Mouse (Mus musculus): ENCODE data around the gene Pdzd9.

Pdzd9 gene

DNA sequence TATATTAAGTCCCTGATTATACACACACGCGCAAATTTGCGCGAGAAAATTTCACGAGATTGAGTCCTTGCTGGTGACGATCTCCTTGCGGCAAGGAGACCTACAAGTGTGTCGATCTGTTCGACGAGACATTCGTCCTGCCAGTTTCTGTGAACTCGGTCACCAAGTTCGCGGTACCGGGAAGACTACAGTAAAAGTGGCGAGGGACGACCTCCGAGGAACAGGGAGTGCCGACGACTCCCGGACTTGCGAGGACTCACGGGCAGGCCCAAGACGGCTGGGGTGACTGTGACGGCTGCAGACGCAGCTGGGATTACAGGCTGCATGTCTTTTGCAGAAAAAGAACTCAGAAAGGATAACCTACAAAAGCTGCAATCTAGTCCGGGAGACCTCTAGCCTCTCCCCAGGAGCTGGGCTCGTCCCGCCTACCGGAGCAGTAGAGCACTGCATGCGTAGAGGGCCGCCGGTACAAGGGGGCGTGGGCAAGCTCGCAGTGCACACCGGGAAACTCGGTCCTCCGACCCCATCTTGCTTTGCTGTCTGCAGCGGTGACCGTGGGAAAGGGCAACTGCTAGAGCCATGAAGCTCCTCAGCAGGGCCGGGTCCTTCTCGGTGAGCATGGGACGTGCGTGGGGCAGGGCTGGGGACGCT lies 35.3 kb downstream of the Pdzd9 start, which contains the start of gene Uqcrc2:
Gene Uqcrc2 (plus strand): TSS at position 466 of the 651 bp plus-strand sequence.
- DNase-seq: peak; percentile 92

DNA sequence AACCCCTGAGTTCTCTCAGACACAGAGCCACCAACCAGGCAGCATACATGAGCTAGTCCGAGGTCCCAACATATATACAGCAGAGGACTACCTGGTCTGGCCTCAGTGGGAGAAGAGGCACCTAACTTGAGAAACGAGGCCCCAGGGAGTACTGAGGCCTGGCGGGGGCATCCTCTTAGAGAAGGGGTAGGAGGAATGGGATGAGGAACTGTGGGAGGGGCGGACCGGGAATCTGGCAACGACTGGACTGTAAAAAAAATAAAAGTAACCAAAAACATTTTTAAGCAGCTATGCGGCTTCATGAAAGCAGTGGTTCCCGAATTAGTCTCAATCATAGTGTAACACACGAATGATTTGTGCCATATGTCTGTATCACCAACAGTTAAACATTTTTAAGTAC lies 35.8 kb downstream of the Pdzd9 start:
- peak; percentile 13 for DNase-seq

GRCm38 (mm10) chr7:120632518-120632917 lies 37.6 kb downstream of the Pdzd9 start:
- peak; percentile 36 for DNase-seq

DNA sequence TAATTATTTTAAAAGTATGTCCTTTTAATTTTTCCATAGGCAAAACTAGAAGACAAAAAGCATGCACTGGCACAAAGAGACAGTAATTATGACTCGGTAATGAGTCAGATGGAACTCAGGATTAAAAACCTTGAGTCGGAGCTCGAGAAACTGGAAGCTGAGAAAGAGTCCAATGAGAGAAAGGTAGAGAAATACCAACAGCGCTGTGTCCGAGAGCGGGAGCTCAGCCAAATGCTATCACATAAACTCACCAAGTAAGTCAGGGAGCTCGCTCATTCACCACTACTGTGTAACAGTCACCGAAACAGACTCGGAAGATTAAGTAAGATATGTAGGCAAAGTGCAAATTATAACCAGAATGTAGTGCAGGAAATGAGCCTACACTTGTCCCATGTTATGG lies 49.3 kb downstream of the Pdzd9 start:
- no peak for DNase-seq

GRCm38 (mm10) chr7:120620075-120620771 lies 49.9 kb downstream of the Pdzd9 start:
- no peak for DNase-seq
